Mouse (Mus musculus): ENCODE measurements around the gene Trip4. TPM values are rescaled to one million over a fixed set of nuclear protein-coding genes. Genes with fewer than 3 reads are reported as not detected.

Gene Trip4
- total and polyA plus RNA-seq, 3 experiments: 13.4 to 13.5 TPM; not detected in 1

- no peak for DNase-seq (ENCODE audit: low read depth, low spot score)
- H3K79me2 ChIP-seq (ENCODE audit: control insufficient read depth, insufficient read depth, low read length, poor library complexity): peaks cover 24% of the 10 kb centered on the region
- no peaks in the 10 kb centered on the region for H3K9me3 ChIP-seq (replicated peaks; ENCODE audit: insufficient read depth, low read length)
- TF ChIP-seq MAFK (IDR thresholded peaks at IDR 0.05; ENCODE audit: borderline replicate concordance, low read depth, low read length): no peak
- TF ChIP-seq ZC3H11A (IDR thresholded peaks at IDR 0.05; ENCODE audit: low read depth, low read length): no peak
- TF ChIP-seq TAL1 (IDR thresholded peaks at IDR 0.05; ENCODE audit: low read length): no peak
- no peak for TF ChIP-seq MAX (IDR thresholded peaks at IDR 0.05; ENCODE audit: low read length)
- TF ChIP-seq MEF2A (IDR thresholded peaks at IDR 0.05; ENCODE audit: extremely low read depth, insufficient replicate concordance, low read depth, low read length, poor library complexity, severe bottlenecking): no peak
- no peak; the same call in 1 of the 2 replicates for TF ChIP-seq ZNF384 (IDR thresholded peaks at IDR 0.05; ENCODE audit: low read depth, low read length)
- no peak for TF ChIP-seq ELF1 (IDR thresholded peaks at IDR 0.05; ENCODE audit: low read depth, low read length)
- no peak for TF ChIP-seq TCF12 (IDR thresholded peaks at IDR 0.05; ENCODE audit: low read depth, low read length)
- TF ChIP-seq ZMIZ1 (IDR thresholded peaks at IDR 0.05; ENCODE audit: low read depth, low read length): no peak
- TF ChIP-seq ETS1 (IDR thresholded peaks at IDR 0.05; ENCODE audit: low read depth, low read length): no peak
- no peak for TF ChIP-seq EP300 (IDR thresholded peaks at IDR 0.05; ENCODE audit: low read depth in 1 of 2, low read length in 2 of 2)
- no peak for TF ChIP-seq CHD1 (IDR thresholded peaks at IDR 0.05; ENCODE audit: low read depth, low read length)
- TF ChIP-seq POLR2A (IDR thresholded peaks at IDR 0.05; ENCODE audit: control insufficient read depth in 1 of 2, insufficient read depth in 1 of 2, low read depth in 1 of 2, low read length in 2 of 2, poor library complexity in 1 of 2): no peak
- TF ChIP-seq BHLHE40 (IDR thresholded peaks at IDR 0.05; ENCODE audit: borderline replicate concordance, low read depth, low read length): no peak
- no peak for TF ChIP-seq MAZ (IDR thresholded peaks at IDR 0.05; ENCODE audit: low read depth, low read length)
- H3K4me1 ChIP-seq (ENCODE audit: control insufficient read depth in 1 of 2, insufficient read depth in 2 of 2, low read length in 2 of 2): peaks cover 14 to 25% of the 10 kb centered on the region in 2 experiments
- H3K27ac ChIP-seq (ENCODE audit: control insufficient read depth, low read depth, low read length): no peak overlapping the region
- H3K27me3 ChIP-seq (ENCODE audit: control insufficient read depth in 1 of 2, insufficient read depth in 2 of 2, low read length in 2 of 2): no peaks in the 10 kb centered on the region
- H3K9ac ChIP-seq (ENCODE audit: control insufficient read depth, low read depth, low read length, poor library complexity, severe bottlenecking): no peak overlapping the region
- H3K4me3 ChIP-seq (ENCODE audit: control insufficient read depth in 1 of 2, insufficient read depth in 1 of 2, low read depth in 2 of 2, low read length in 2 of 2): no peak overlapping the region
- H3K36me3 ChIP-seq (ENCODE audit: control insufficient read depth in 1 of 2, insufficient read depth in 2 of 2, low read length in 2 of 2): peaks cover 0 to 22% of the 10 kb centered on the region in 2 experiments; a peak in 2 of 4 replicates
Observed at GRCm38 (mm10) chr9:65913976-65914375, 5.4 kb upstream of the Trip4 start.

GRCm38 (mm10) chr9:65909837-65910236 lies 1.2 kb upstream of the Trip4 start:
- Histone ChIP-seq H3K4me1 (ENCODE audit: control insufficient read depth in 1 of 2, insufficient read depth in 2 of 2, low read length in 2 of 2) (peaks cover 3 to 9% of the 10 kb centered on the region in 2 experiments; a peak in 3 of 4 replicates), H3K27ac (ENCODE audit: control insufficient read depth, low read depth, low read length) (peak overlapping the region; percentile 63), H3K27me3 (ENCODE audit: control insufficient read depth in 1 of 2, insufficient read depth in 2 of 2, low read length in 2 of 2) (no peaks in the 10 kb centered on the region), H3K4me3 (ENCODE audit: control insufficient read depth in 1 of 2, insufficient read depth in 1 of 2, low read depth in 2 of 2, low read length in 2 of 2) (peak overlapping the region; percentile 84 to 95), H3K9ac (ENCODE audit: control insufficient read depth, low read depth, low read length, poor library complexity, severe bottlenecking) (peak overlapping the region; percentile 85), H3K9me3 (replicated peaks; ENCODE audit: insufficient read depth, low read length) (no peaks in the 10 kb centered on the region), H3K79me2 (ENCODE audit: control insufficient read depth, insufficient read depth, low read length, poor library complexity) (peaks cover 15% of the 10 kb centered on the region), H3K36me3 (ENCODE audit: control insufficient read depth in 1 of 2, insufficient read depth in 2 of 2, low read length in 2 of 2) (peaks cover 0 to 11% of the 10 kb centered on the region in 2 experiments; a peak in 2 of 4 replicates)
- TF ChIP-seq TBP (IDR thresholded peaks at IDR 0.05; ENCODE audit: low read depth, low read length): no peak
- TF ChIP-seq HCFC1 (IDR thresholded peaks at IDR 0.05; ENCODE audit: low read depth, low read length): peak; percentile 4; the same call in 1 of the 2 replicates
- TF ChIP-seq EP300 (IDR thresholded peaks at IDR 0.05; ENCODE audit: low read depth in 1 of 2, low read length in 2 of 2): no peak
- TF ChIP-seq MYC (IDR thresholded peaks at IDR 0.05; ENCODE audit: low read depth, low read length): no peak
- DNase-seq (ENCODE audit: low read depth, low spot score): no peak
